Mouse (Mus musculus) kidney, adult 10 weeks (tissue): Measurements from ENCODE around the gene Pfn3. TPM values are rescaled to one million over a fixed set of nuclear protein-coding genes. Genes with fewer than 3 reads are reported as not detected.

Source experiments
- polyA plus RNA-seq: library from polyadenylated mRNA; stranded (reverse); fragments of 350-450 nt; fragmentation: Illumina TruSeq; extraction: RNeasy Lipid Tissue Mini Kit (QIAGEN cat#74804); gene quantifications from one replicate; pipeline ENCODE4 v1.2.3, GENCODE M21; 2014; ENCODE audit warnings: low read depth, low replicate concordance

Pfn3 gene
- not detected for polyA plus RNA-seq

DNA sequence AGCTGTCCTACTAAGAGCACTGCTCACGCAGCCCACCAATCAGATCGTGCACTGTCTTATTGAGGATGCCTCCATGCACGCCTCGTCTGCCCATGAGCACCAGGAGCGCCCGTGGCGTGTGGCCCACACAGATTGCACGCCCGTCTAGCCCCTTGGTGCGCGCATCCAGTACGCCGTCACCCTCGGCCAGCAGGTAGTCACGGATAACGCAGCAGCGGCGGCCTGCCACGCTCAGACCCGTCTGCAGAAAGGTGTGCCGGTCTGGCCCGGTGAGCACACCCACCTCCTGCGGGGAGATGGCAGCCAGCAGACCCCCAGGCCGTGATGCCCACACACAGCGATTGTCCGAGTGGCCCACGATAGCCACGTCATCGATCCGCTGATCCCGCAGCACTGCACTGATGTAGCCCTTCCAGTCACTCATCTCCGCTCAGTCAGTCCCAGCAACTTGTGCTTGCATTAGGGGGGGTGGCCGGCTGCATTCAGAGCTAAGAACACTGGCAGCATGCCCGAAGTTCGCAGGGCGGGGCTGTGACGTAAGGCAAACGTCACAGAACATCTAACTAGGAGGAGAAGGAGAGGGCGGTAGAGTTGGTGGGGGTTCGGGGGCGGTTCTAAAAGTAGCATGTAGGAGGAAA, at the start of gene Pfn3:
Gene Pfn3 (minus strand): TSS at position 490 of the 638 bp plus-strand sequence.

DNA sequence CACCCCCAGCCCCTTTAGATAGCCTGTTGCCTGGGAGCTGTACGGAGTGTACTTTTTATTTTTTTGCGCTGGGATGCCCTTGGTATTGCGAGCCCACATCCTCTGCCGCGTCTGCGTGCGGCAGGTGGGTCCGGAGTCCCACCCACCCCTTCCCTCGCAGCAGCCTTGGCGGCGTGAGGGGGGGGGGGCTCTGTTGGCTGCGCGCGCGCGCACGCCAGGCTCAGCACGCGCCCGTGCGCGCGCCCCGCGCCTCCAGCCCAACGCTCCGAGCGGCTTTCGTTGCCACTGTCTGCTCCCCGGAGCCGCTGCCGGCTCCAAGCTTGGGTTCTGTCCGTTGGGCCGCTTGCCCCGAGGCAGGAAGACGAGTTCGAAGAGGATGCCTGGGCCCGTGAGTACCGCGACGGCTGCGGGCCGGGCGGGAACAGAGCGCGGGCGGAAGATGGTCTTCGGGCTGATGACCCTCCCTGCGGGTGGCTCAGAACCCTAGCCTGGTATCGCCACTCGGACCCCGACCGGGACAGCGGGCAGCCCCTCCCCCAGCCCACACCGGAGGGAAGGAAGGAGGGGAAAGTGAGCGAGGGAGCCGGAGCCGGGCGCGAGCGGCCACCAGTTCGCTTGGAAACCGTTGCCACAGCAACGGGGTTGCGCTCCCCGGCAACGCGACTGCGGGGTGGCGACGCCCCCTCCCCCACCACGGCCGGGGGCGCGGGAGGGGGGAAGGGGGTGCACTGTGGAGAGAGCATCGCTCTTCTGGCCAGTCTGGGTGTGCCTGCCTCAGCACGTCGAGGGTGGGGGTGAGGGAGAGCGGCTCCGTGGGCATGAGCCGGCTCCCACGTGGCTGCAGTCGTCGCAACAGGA, 49.2 kb upstream of the Pfn3 start, which contains the start of gene Prr7:
Gene Prr7 (plus strand): TSS at position 241 of the 858 bp plus-strand sequence.

DNA sequence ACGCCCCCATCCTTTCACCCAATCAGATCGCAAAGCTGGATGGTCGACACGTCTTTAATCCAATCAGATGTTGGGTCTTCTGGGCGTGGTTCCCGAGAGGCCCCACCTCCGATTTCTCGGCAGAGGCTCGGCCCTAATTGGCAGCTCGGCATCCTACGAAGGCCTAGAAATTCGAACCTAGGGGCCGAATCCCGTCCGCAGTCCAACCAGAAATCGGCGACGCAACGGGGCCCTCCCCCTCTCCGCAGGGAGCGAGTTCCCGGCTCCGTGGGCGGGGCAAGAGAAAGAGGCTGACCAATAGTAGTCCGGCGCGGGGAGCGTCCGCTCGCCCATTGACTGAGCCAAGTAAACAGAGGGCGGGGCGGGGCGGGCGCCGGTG, 29.9 kb upstream of the Pfn3 start, which contains the start of gene Grk6:
Gene Grk6 (plus strand): TSS at position 136 of the 379 bp plus-strand sequence.

DNA sequence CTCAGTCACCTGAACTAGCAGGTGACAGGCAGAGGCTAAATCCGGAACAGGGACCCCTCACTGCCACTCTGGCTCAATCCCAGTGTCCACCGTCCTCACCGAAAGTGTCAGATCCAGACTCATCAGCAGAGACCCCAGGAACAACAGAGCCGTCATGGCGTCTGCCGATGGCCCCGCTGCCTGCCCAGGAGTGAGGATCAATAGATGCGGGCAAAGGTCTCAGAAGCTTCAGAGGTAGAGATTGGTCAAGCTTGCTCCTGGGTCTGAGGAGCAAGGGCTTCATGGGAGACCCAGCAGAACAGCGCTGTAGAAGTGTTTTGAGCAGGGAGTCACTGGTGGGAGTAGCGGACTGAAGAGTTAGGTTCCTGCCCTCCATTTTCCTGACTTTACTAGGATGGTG, 11.6 kb upstream of the Pfn3 start, which contains the start of gene F12:
Gene F12 (minus strand): TSS at position 181 of the 400 bp plus-strand sequence.

DNA sequence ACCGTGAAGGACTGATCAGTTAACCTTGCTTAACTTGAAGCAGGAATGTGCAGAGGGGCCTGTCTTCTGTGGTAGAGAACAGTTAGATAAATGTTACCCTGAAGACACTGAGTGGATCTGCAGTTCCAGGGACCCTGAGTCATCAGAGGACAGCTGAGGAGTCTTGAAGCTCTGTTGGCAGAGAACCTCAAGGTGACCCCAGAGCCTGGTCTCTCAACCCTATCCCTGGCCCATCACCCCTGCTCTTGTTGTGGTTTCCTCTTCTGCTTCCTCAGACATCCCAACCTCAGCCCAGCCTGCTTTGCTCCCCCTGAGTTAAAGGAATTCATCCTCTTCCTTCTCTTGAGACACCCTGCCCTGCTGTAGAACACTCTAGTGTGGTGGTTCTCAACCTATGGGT, 16.9 kb downstream of the Pfn3 start, which contains the start of gene Slc34a1:
Gene Slc34a1 (plus strand): TSS at position 100 of the 400 bp plus-strand sequence.

DNA sequence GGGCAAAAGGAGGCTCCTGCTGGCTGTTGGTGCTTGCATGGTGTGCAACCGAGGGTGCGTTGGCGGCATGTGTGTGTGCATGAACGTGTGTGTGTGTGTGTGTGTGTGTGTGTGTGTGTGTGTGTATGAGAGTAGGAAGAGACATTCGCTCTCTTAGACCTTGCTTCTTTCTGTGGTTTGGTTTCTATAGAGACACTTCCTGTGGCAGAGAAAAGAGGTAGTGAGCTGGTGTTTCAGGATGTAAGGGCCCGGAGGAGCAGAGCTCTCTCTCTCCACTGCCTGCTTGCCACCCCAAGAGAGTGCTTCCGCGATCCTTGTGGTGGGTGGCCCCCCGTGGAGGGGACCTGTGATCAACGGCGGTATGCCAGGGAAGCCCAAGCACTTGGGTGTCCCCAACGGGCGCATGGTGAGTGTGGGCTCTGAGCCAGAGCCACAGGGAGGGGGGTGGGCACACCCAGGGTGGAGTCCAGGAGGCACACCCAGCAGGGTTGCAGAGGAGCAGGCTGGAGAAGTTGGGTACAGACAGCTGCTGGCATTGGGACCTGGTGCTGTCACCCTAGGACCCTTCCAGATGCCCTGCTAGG, 45.4 kb downstream of the Pfn3 start, which contains the start of gene Rgs14:
Gene Rgs14 (plus strand): TSS at position 202 of the 584 bp plus-strand sequence.

Other genes starting within 250 kb of the Pfn3 start
- gene Nsd1, start 205.4 kb downstream of the Pfn3 start, polyA plus RNA-seq: 58.6 TPM
- gene Prelid1, start 94.7 kb downstream of the Pfn3 start, polyA plus RNA-seq: 11.6 TPM
- gene Rab24, start 93.3 kb downstream of the Pfn3 start, polyA plus RNA-seq: 10.4 TPM
- gene Mxd3, start 85.4 kb downstream of the Pfn3 start, polyA plus RNA-seq: not detected
- 37.2 TPM for gene Lman2, start 52.4 kb downstream of the Pfn3 start, polyA plus RNA-seq
- gene Rgs14, start 45.5 kb downstream of the Pfn3 start, polyA plus RNA-seq: not detected
- gene Slc34a1, start 17.0 kb downstream of the Pfn3 start, polyA plus RNA-seq: 557 TPM
- not detected for gene F12, start 11.6 kb upstream of the Pfn3 start, polyA plus RNA-seq
- gene Grk6, start 29.8 kb upstream of the Pfn3 start, polyA plus RNA-seq: 3.1 TPM
- gene Prr7, start 49.0 kb upstream of the Pfn3 start, polyA plus RNA-seq: not detected
- gene Dbn1, start 72.9 kb upstream of the Pfn3 start, polyA plus RNA-seq: 1.0 TPM
- 0.40 TPM for gene Pdlim7, start 98.4 kb upstream of the Pfn3 start, polyA plus RNA-seq
- not detected for gene Dok3, start 114.1 kb upstream of the Pfn3 start, polyA plus RNA-seq
- 1.7 TPM for gene Ddx41, start 121.4 kb upstream of the Pfn3 start, polyA plus RNA-seq
- gene Fam193b, start 155.9 kb upstream of the Pfn3 start, polyA plus RNA-seq: 3.2 TPM
- gene Tmed9, start 158.5 kb upstream of the Pfn3 start, polyA plus RNA-seq: 45.7 TPM
- 1.7 TPM for gene B4galt7, start 184.7 kb upstream of the Pfn3 start, polyA plus RNA-seq
- 48.5 TPM for gene Caml, start 207.8 kb upstream of the Pfn3 start, polyA plus RNA-seq
- 56.2 TPM for gene Ddx46, start 219.8 kb upstream of the Pfn3 start, polyA plus RNA-seq